Mouse (Mus musculus): ENCODE measurements around the gene Uqcc3. TPM values are rescaled to one million over a fixed set of nuclear protein-coding genes. Genes with fewer than 3 reads are reported as not detected.
"Not testable (repeated sequence)": the region's sequence is repeated elsewhere in the genome, so short reads cannot be mapped to it uniquely, and the experiment has no call there.

The Uqcc3 gene
- polyA plus RNA-seq, 3 experiments from 2014 or later, result 78.4 to 90.3 (median 89.6) TPM

DNA sequence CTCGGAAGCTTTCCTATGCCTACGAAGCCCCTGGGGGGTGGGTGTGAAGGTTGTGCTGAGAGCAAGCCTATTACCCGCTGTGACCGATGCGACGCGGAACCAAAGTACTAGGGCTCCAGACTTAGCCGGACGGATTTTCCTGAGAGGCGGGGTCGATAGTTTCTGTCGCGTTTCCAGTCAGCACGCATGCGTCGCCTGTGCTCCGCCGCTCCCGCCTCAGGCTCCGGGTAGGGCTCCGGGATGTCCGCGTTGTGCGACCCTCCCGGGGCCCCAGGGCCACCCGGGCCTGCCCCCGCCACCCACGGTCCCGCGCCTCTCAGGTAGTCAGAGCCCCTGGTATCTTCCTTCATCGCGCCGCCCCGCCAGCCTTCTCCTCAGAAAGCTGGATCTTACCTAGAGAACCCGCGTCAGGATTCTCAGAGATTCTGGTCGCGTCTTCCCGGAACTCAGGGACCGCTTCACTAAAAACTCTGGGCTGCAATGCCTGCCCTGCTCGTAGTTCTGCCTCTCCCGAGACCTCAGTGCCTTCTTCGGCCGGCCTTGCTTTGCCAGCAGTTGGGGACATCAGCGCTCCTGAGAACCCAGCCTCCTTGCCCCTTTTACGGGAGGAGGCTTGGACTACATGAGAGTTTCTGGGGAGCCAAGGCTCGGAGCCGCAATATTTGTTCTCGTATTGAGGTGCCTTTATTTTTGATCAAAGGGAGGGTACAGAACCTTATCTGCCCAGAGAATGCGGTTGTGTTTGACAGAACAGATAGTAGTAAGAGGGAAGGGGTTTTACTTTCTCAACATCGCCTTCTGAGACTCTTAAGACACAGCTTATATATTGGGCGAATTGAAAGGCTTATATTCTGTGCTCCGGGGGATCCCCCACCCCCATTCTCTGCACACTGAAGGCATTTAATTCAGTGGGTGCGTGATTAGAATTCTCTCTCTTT lies 12.4 kb upstream of the Uqcc3 start, which contains the start of gene Ints5:
TSS of gene Ints5 (plus strand) at position 177 of the 938 bp plus-strand sequence.
- ATAC-seq, result peak; percentile 30

DNA sequence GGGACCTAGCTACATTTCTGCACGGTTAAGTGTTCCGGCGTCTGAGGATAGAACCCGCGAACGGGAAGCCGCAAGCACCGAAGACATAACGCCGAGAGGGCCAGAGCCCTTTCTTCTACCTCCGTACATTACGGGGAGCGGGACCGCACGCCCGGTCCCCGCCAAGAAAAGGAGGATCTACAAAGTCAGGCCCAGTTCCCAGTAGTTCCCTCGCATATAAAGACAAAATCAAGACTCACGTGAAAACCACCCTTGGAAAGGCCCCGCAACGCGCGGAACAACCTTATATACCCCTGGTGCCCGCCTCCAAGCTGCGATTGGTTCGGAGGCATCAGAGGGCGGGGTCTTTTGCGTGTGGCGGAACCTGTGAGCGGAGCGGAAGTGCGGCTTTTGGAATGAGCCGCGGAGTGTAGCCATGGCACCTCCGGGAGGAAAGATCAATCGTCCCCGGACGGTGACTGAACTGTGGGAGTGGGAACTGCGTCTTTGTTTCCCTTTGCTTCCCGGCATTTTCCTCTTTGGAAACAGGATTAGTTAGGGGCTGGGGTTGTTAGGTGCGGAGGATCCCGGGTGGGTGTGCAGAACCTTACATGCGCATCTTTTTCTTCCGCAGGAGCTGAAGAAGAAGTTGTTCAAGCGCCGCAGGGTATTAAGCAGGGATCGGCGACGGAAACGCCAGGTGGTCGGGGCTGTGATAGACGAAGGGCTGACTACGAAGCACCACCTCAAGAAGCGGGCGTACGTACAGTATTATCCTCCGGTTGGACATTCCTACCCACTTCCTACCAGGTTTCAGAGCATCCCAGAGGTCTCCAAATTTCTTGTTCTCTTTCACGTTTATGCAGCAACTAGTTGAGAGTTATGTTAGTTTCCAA lies 8.0 kb upstream of the Uqcc3 start, which contains the start of the genes 1810009A15Rik and Gm49416:
TSS of gene 1810009A15Rik (plus strand) at position 343 of the 875 bp plus-strand sequence.
TSS of gene Gm49416 (plus strand) at position 416 of the 875 bp plus-strand sequence.
- peak; percentile 98 for ATAC-seq

DNA sequence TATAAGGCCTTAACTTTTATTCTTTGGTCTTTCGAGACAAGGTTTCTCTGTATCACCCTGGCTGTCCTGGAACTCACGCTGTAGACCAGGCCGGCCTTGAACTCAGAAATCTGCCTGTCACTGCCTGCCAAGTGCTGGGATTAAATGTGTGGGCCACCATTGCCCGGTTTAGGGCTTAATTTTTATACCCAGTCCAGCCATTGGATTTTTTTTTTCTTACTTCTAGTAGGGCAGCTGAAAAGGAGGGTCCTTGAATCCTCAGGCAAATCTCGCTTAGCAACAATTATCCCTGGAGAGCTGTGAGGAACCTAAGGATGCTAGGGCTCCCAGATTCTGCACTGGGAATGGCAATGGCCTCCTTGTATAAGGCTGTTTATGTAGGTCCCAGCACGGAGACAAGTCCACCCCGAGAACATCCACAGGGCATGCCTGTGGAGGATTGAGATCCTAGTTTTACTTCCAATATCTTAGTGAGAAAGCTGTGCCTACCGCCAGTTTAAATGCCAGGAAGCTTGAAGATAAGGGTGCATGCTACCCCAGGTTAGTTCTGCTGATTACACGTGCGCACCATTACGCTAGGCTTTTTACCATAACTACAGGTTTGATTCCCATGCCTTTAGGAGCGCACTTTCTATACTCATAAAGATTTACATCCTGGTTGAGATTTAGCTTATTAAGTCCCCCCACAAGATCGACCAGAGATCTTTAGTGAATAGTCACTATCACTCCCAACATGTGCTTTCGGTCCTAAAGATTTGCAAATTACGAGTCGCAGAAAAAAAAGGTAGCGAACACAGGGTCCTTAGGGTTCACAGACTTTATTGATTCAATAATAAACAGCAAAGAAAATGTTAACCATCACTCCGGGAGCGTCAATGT lies 7.1 kb upstream of the Uqcc3 start:
- no peak for ATAC-seq

DNA sequence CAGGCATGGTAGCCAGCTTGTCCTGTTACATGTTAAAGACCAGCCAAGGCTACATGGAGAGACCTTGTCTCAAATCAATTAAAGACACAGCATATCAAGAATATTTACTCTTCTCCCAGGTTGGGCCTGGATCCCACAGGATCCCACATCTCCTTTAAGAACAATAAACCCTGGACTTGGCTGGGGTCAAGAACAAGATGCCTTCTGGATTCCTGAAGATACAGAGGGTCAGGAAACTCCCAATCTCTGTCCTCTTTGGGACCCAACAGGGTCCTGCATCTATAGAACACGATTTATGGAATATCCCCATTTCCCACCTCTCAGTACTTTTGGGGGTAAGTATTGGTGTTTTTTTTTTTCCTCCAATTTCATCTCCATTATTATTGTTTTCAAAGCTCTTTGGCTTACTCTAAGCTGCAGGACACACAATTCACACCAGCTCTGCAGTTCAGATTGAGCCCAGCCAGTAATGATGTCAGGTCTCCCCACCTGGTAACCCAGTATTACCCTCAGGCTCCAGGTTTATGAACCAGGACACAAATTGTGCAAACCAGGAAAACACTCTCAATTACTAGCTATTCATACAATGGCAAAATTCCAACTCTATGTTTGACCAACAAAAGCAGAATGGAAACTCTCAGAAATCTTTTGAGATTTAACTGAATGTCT lies 6.3 kb upstream of the Uqcc3 start:
- no peak for ATAC-seq

DNA sequence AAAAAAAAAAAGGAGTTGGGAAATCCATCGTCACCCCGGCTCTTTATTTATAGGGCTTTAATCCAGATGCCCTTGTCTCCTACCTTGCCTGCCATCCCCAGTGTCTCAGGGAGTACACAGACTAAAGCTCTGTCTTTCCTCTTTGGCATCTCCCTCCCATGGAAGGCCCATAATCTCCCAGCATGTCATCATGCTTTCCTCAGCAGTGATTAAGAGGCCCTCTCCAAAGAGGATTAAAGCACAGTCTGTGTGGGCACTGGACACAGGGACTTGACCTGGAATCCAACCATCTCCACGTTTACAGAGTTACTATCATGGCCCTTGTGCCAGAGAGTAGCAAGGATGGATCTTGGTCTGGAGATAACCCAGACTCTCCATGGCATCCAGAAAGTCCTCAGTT lies 2.9 kb upstream of the Uqcc3 start, which contains the start of the genes Lbhd1 and Gm49403:
TSS of gene Lbhd1 (plus strand) at position 117 of the 400 bp plus-strand sequence.
TSS of gene Gm49403 (plus strand) at position 315 of the 400 bp plus-strand sequence.
- ATAC-seq, result no peak

DNA sequence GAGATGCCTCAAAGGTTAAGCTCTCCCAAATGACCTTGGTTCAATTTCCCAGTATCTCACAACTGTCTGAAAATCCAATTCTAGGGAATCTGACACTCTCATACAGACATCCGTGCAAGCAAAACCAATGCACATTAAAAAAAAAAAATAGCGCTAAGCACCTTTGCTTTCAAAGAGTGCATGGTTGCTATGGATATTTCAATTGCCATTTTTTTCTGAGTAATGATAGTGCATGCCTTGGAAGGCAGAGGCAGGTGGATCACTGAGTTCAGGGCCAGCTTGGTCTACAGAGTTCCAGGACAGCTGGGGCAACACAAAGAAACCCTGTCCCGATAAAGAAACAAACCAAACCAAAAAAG lies 290 bp upstream of the Uqcc3 start:
- ATAC-seq, result peak; percentile 59

DNA sequence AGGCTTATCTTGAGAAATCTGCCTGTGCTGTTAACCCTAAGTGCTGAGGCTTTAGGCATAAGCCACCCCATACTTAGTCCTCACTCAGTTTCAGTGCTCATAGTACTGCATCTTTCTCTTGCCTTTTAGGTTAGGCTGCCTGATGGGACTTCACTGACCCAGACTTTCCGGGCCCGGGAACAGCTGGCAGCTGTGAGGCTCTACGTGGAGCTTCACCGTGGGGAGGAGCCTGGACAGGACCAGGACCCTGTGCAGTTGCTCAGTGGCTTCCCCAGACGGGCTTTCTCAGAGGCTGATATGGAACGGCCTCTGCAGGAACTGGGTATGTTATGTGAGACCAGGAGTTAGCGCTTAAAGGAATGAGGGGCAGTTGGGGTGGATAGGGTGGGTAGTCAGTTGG lies 5.7 kb downstream of the Uqcc3 start:
- ATAC-seq, result no peak

DNA sequence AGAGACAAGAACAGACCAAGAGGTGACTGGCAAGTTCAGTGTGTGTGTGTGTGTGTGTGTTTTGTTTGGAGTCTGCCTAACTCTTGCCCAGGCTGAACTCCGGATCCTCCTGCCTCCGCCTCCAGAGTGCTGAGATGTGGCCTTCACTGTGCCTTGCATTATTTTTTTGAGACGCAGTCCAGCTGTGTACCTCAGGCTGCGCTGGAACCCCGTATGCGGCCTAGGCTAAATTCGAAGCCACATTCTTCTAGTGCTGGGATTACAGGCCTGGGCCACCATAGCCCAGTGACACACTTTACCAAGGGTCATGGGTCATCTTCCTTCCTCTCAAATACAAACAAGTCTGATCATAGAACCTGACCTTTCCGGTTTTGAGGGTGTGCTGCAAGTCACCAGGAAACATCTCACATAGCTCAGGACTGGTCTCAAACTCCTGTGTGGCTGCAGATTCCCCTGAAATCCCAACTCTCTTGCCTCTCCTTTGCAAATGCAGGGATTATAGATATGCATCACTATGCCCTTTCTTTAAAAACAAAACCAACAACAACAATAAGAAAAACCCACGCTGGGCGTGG lies 8.4 kb downstream of the Uqcc3 start:
- no peak for ATAC-seq

DNA sequence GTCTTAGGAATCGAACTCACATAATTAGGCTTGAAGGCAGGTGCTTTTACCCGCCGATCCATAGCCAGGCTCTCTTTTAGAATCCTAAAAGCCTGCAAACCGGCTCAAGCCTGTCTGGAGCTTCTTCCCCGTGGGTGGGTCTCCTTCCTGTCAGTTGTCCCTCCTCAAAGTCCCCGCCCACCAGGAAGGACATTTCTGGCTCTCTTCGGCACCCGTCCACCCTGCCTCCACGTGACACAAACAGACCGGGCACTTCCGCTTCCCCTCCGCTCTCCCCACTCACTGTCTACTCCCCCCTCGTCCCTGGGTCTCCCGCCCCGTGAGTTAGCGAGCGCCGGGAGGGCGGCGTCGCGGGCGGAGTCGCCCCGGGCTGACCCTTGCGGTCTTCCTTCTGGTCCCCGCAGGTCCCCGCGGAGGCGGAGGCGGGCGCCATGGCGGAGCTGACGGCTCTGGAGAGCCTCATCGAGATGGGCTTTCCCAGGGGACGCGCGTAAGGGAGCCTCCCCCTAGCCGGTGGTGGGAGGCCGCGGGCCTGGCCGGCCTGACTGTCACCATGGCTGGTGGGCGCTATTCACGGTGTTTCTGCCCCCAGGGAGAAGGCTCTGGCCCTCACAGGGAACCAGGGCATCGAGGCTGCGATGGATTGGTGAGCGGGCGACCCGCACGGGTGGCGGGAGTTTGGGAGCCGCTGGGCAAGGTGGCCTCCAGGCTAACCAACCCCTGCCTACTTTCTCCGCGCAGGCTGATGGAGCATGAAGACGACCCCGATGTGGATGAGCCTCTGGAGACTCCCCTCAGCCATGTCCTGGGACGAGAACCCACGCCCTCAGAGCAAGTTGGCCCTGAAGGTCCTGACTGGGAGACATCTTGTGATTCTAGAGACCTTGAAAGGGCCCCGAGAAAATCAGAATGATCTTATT lies 9.2 kb downstream of the Uqcc3 start, which contains the start of gene Ubxn1:
TSS of gene Ubxn1 (plus strand) at position 230 of the 920 bp plus-strand sequence.
- peak; percentile 98 for ATAC-seq

DNA sequence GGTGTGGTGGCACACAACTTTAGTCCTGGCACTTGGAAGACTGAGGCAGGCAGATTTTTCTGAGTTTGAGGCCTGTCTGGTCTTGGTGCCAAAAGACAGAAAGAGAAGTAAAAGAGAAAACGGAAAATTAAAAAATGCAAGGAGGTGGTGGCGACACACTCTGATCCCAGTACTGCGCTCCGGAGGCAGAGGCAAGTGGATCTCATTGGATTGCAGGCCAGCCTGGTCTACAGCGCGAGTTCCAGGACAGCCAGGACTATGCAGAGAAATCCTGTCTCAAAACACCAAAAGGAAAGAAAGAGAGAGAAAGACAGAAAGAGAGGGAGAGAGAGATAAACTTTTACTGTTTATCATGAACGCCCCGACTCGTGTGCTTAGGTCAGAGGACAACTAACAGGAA lies 9.9 kb downstream of the Uqcc3 start:
- ATAC-seq, result no peak

DNA sequence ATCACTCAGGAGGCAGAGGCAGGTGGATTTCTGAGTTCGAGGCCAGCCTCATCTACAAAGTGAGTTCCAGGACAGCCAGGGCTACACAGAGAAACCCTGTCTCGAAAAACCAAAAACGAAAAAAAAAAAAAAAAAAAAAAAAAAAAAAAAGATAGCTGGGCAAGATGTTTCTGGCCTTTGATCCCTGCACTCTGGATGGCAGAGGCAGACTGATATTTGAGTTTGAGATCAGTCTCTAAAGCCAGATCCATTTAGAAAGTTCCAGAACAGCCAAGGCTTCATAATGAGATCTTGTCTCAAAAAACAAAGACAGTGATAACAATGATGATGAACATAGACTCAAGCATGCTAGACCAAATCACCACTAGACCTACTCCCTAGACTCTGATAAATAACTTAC lies 10.3 kb downstream of the Uqcc3 start:
- not testable (repeated sequence) for ATAC-seq

DNA sequence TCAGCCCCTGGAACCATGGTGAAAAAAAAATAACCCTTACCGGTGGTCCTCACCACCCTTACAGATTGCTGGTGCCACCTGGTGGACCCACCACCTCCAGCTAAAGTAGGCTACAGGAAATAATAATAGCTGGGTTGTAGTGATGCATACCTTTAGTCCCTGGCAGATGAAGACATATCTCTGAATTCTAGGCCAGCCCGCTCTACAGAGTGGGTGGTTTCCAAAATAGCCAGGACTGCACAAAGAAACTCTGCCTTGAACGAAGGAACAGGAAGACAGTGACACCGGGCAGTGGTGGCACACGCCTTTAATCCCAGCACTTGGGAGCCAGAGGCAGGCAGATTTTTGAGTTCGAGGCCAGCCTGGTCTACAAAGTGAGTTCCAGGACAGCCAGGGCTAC lies 16.5 kb downstream of the Uqcc3 start:
- ATAC-seq, result no peak

DNA sequence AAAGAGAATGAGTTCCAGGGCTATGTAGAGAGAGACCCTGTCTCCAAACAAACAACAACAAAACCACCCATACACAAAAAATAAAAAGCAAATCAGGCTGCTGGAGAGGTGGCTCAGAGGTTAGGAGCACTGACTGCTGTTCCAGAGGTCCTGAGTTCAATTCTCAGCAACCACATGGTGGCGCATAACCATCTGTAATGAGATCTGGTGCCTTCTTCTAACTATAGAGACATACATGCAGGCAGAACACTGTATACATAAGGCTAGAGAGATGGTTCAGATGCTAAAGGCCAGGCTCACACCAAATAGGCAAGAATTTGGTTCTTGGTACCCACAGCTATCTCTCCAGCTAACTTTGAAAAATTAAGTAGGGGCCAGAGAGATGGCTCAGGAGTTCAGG lies 21.7 kb downstream of the Uqcc3 start:
- ATAC-seq, result no peak

DNA sequence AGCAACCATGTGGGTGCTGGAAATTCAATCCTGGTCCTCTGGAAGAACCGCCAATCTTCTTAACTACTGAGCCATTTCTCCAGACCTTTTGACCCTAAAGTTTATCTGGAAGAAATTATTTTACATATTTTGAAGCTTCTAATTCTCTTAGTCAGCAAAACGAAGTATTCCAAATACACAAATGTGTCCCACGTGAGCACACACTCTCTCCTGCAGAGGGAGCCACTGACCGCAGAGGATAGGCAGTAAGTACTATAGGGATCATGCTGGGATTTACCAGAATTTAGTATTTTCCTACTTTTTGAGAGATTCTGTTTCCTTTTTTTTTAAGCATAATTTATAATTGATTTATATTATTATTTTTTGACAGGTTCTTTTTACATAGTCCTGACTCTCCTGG lies 23.0 kb downstream of the Uqcc3 start:
- ATAC-seq, result no peak

DNA sequence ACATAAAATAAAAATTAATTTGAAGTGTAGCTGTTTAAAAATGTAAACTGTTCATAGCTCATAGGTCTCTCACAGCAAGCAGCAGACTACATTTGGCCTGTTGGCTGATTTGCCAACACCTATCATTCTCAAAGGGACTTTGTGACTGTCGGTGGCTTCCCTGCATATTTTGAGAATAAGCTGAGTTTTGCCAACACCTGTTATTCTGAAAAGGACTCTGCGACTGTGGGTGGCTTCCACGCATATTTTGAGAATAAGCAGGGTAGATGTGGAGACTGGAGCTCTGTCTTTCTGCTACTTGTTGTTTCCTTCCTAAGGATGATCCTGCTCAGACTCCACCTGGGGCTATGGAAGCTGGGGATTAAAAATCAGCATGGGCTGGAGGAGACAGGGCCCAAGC lies 27.6 kb downstream of the Uqcc3 start:
- no peak for ATAC-seq

DNA sequence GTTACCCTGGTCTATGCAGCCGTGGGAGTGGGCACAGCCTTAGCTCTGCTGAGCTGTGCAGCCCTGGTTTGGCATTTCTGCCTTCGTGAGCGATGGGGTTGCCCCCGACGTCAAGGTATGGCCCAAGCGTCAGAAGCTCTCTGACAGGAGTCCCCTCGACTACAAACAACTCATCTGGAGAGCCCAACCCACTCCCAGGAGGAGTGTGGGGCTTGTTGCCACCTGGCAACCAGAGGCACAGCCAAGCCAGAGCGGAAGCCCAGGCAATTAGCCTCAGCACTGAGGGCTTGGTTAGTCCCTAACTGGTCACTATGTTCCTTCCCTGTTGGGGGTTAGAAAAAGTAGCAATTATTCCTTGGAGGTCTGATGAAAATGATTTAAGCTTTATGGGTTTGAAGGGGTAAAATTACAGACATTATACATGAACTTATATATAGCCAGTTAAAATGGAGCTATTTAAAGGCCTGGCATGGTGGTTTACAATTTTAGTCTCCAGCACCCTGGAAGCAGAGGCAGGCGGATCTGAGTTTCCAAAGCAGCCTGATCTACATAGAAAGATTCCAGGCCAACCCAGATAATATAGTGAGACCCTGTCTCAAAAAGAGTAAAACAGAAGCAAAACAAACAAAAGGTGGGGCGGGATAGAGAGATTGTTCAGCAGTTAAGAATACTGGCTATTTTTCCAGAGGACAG lies 28.3 kb downstream of the Uqcc3 start:
- ATAC-seq, result no peak

DNA sequence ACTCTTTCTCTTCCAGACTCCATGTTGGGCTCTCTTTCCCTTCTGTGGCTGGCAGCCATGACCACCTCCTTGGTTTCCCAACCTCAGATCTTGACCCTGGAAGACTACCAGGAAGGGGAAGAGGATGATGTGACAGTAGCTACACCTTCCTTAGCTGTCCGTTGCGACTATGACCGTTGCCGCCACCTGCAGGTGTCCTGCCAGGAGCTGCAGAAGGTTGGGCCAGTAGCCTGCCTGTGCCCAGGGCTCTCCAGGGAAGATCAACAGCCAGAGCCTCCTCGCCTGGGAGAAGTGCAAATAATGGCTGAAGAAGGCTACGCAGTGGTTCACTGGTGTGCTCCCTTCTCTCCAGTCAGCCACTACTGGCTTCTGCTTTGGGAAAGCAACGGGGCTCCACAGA lies 29.1 kb downstream of the Uqcc3 start:
- no peak for ATAC-seq

DNA sequence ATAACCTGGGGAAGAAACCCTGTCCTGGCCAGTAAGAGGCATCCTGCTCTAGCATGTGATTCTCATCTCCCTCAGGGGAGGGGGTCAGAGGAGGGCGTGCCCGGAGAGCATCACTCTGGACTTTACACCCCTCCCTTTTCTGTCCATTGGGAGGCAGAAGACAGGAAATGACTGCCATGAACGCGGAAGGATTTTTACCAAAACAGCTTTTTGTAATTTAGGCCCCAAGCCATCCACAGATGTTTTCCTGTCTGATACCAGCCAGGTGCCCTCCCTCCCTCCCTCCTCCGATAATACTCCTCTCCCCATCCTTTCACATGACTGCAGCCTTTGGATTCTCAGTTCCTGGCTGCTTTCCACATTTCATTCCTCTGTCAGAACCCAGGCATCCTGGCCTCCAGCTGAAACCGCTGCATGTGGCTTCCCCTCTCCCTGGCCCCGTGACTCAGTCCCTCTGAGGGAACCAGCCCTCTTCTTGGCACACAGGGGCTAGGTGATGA lies 30.3 kb downstream of the Uqcc3 start, which contains the start of gene Lrrn4cl:
TSS of gene Lrrn4cl (plus strand) at position 367 of the 500 bp plus-strand sequence.
- ATAC-seq, result no peak

DNA sequence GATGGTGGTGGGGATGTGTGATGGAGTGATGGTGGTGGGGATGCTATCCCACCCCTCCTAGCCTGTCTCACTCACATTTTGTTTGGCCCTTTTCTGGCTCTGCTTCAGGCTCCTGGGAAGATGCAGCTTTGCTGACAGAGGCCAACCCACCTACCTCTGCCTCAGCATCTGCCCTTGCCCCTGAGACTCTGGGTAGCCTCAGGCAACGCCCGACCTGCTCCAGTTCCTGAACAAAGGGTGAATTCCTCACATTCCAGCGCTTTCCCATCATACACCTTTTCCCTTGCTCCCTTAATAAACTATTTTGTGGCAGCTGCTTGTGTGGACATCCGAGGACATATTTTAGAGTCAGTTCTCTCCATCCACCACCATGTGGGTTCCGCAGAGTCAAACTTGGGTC lies 32.4 kb downstream of the Uqcc3 start:
- no peak for ATAC-seq
